Mouse (Mus musculus): Measurements from ENCODE around the gene Pkhd1. TPM values are rescaled to one million over a fixed set of nuclear protein-coding genes. Genes with fewer than 3 reads are reported as not detected.

The Pkhd1 gene
- under 1 TPM; 0.02 to 0.07 TPM for total RNA-seq (2021)

- DNase-seq (ENCODE audit: low spot score in 2 of 2), result no peak
- intact Hi-C loops (cut with DNase I), result no loop called here
Observed at GRCm38 (mm10) chr1:20617849-20618530, at the start of gene Pkhd1. Gene Pkhd1, minus strand, starts transcription at chr1:20618064.

DNA sequence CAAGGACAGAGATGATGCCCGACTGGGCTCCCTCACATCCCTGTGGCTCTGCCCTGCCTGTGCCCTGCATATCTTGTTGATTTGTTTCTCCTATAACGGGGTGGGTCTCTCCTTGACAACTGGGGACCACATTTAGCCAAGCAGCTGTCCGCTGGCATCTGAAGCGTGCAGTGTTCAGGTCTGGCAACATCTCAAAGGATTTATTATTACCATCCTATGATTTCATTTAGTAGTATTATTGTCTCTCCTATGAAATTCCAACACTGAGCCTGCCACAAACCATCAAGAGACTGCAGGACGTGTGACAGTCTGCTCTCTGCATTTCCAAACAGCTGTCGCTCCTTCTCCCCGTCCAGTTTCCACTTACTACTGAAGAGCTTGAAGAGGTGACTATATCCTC, 49.7 kb upstream of the Pkhd1 start:
- DNase-seq (ENCODE audit: low spot score in 2 of 2), result no peak
- intact Hi-C loops (cut with DNase I), result no loop called here

DNA sequence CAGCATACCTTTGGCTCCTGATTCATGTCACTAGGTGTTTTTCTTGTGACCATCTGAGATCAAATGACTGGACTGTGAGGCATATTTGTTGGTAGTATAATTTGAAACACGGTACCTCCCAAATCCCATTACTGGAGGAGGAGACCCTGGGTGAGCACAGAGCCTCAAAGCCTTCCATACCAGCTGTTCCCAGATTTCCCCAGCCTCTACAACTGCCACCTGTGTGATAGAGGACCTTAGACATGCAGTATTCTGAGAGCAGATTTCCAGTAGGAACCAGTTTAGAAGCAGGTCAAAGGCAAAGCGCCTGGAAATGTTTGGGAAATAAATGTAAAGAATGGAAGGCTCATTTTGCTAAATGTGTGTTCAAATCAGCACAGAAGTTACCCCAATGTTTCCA, 48.4 kb upstream of the Pkhd1 start:
- intact Hi-C loops (cut with DNase I), result no loop called here
- no peak for DNase-seq (ENCODE audit: low spot score in 2 of 2)

DNA sequence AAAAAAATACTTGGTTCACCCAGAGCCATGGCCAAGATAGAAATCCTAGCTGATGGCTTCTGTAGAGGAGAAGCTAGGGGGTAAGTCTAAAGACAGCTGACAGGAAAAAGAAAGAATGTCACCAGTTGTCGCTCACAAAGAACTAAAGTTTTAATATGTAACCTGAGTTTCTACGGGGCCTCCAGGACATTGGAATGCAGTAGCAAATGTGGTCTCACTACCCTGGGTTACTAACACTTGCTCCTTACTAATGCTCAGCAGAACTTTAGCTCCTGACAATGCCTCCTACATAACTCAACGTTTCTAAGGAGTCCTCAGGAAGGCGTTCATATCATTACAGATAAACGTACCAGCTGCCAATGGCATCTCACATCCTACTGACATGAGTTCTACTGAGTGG, 37.2 kb upstream of the Pkhd1 start:
- intact Hi-C loops (cut with DNase I), result no loop called here
- DNase-seq (ENCODE audit: low spot score in 2 of 2), result no peak

- DNase-seq (ENCODE audit: low spot score in 2 of 2), result no peak
- intact Hi-C loops (cut with DNase I), result no loop called here
Observed at GRCm38 (mm10) chr1:20653513-20654506, 35.9 kb upstream of the Pkhd1 start.

GRCm38 (mm10) chr1:20634856-20635255, 17.0 kb upstream of the Pkhd1 start:
- intact Hi-C loops (cut with DNase I), result no loop called here
- no peak for DNase-seq (ENCODE audit: low spot score in 2 of 2)

- intact Hi-C loops (cut with DNase I), result no loop called here
- no peak for DNase-seq (ENCODE audit: low spot score in 2 of 2)
Observed at GRCm38 (mm10) chr1:20633276-20633869, 15.5 kb upstream of the Pkhd1 start.

- DNase-seq (ENCODE audit: low spot score in 2 of 2), result no peak
- intact Hi-C loops (cut with DNase I), result no loop called here
Observed at GRCm38 (mm10) chr1:20624564-20624963, 6.7 kb upstream of the Pkhd1 start.

- DNase-seq (ENCODE audit: low spot score in 2 of 2), result no peak
Observed at GRCm38 (mm10) chr1:20623375-20623774, 5.5 kb upstream of the Pkhd1 start.

GRCm38 (mm10) chr1:20620611-20621010, 2.7 kb upstream of the Pkhd1 start:
- intact Hi-C loops (cut with DNase I), result no loop called here
- no peak for DNase-seq (ENCODE audit: low spot score in 2 of 2)

More at GRCm38 (mm10) chr1:20623375-20623774, 5.5 kb upstream of the Pkhd1 start:
- intact Hi-C loops (cut with DNase I), result no loop called here

DNA sequence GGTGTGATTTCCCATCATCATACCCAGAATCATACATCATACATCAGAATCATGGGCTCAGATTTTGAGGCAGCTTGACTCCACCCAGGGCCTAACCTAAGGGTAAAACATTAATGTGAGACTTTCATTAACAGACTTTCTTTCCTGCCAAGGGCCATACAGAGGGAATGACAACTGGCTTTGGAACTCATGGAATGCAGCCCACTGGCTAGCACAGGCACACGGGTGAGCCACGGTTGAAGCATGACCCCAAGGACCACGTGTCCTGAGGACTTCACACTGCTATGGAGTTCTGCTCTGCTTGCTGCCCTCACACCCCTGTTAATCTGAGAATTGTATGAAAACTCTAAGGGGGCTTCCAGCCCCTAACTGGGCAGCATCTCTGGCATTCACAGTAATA, 1.5 kb upstream of the Pkhd1 start:
- intact Hi-C loops (cut with DNase I), result no loop called here

DNA sequence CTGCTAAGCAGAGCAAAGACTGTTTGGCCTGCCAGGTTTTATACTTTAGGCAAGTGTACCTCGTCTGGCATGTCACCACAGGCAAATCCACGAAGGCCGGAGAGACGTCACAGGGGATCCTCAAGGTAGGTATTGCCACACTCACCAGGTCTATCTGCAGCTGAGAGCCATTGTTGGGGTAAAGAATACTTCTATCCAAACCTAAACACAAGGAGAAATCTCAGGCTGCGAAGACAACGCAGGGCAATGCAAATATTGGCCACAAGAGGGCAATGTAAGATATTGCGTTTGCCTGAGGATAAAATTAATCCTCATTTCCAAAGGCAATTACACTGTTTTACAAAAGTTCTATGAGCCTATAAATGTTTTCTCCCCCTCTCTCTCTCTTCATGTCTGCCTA, 5.2 kb downstream of the Pkhd1 start:
- intact Hi-C loops (cut with DNase I), result loop anchor here (2.0 to 5.0 kb wide), 2 partner anchors 188 to 280 kb away; partner anchors contain the start of gene Paqr8
- peak in 1 of 2 experiments; percentile 35 for DNase-seq (ENCODE audit: low spot score in 2 of 2)

More for the DNA sequence above, 1.5 kb upstream of the Pkhd1 start:
- DNase-seq (ENCODE audit: low spot score in 2 of 2), result no peak

DNA sequence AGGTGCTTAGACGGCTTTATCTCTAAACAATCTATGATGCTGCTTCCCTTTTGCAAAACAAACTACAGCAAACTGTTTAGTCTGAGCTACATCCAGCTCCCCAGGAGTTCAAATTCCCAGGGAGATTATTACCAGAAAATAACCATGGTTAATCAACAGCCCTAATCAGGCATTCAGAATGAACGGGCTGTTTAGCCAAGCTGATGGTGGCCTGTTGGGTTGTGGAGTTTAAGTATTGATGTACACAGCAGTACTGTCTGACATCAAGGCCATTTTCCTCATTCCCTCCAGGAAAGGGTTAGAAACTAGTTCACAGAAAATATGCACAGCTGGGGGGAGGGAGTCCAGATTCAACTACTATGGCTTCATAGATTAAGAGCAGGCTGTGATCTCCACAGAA, 12.4 kb downstream of the Pkhd1 start:
- DNase-seq (ENCODE audit: low spot score in 2 of 2), result no peak
- intact Hi-C loops (cut with DNase I), result no loop called here

DNA sequence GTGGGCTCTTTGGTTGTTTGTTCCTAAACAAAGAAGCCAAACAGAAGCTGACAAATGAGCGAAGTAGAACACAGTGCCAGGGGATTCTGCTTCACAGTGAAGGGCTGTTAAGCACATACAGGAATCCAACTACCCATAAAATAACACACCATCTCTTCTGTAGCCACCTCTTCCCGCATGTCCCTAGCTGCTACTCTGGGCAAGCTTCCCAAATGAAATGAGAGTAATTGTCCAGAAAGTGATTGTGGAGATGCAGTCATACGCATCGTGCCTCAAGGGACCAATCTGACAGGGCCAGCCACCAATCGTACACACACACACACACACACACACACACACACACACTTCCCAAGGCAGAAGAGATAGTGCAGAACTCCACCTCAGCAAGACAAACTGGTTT, 27.4 kb downstream of the Pkhd1 start:
- no peak for DNase-seq (ENCODE audit: low spot score in 2 of 2)
- intact Hi-C loops (cut with DNase I), result no loop called here

GRCm38 (mm10) chr1:20571469-20571868, 46.4 kb downstream of the Pkhd1 start:
- DNase-seq (ENCODE audit: low spot score in 2 of 2), result no peak
- intact Hi-C loops (cut with DNase I), result no loop called here

GRCm38 (mm10) chr1:20569430-20569829, 48.4 kb downstream of the Pkhd1 start:
- intact Hi-C loops (cut with DNase I), result no loop called here
- DNase-seq (ENCODE audit: low spot score in 2 of 2), result no peak

- no peak for DNase-seq (ENCODE audit: low spot score in 2 of 2)
- intact Hi-C loops (cut with DNase I), result no loop called here
Observed at GRCm38 (mm10) chr1:20558443-20558842, 59.4 kb downstream of the Pkhd1 start.

GRCm38 (mm10) chr1:20554398-20554797, 63.5 kb downstream of the Pkhd1 start:
- intact Hi-C loops (cut with DNase I), result no loop called here
- peak; percentile 18 to 34 for DNase-seq (ENCODE audit: low spot score in 2 of 2)

DNA sequence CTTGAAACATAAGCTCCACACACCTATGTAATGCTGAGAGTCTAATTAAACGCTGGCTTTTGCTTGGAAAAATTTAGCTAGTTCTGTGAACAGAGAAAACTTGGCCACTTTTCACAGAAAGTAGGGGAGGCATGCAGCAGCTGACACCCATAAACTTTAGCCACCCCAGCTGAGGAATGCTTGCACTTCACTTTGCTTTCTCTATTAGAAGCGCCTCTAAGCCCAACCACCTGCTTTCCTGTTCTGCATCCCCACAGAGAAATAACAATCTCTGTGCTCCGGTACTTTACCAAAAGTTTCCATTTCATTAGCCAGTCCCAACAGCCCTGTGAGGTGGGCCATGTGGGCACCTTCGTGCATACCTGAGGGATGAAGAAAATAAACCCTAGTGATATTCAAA, 66.5 kb downstream of the Pkhd1 start:
- intact Hi-C loops (cut with DNase I), result no loop called here
- DNase-seq (ENCODE audit: low spot score in 2 of 2), result no peak

DNA sequence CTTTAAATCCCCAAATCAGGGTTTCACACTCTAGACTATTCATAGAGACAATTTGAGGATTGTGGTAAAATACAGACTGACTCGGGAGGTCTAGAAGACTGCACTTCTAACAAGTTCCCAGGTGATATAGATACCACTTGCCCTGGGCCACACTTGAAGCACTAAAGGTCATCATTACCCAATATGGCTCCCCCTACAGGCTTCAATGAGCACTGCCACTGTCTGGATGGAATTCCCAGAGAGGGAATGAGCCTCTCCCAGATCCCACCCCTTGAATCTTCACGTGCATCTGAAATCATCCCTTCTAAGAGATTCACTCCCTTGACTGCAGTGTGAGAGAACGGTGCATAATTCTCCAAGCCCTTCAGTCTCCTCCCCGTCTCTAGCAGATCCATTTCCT, 73.3 kb downstream of the Pkhd1 start:
- intact Hi-C loops (cut with DNase I), result no loop called here

More for the DNA sequence above, 73.3 kb downstream of the Pkhd1 start:
- no peak for DNase-seq (ENCODE audit: low spot score in 2 of 2)

All from left cerebral cortex, postnatal 36 days (tissue).